Mouse (Mus musculus) B cell, adult (primary cell): ENCODE measurements around the gene Kmt2c. TPM values are rescaled to one million over a fixed set of nuclear protein-coding genes. Genes with fewer than 3 reads are reported as not detected.

ENCODE experiments used
- total RNA-seq: library from RNA; stranded (reverse); gene quantifications from 4 replicates; pipeline ENCODE4 v1.2.4, GENCODE M21; 2023; ENCODE audit not compliant: inconsistent age

The Kmt2c gene
- total RNA-seq: 139 to 154 TPM (median 148 TPM) in 4 replicates

GRCm38 (mm10) chr5:25498346-25498820 is at the start of gene Kmt2c:
Gene Kmt2c, minus strand, starts transcription at chr5:25498783.

GRCm38 (mm10) chr5:25515767-25516166 is 17.2 kb upstream of the Kmt2c start, which contains the start of gene Cct8l1:
Gene Cct8l1, plus strand, starts transcription at chr5:25516067.

GRCm38 (mm10) chr5:25222752-25223702 is 275.6 kb downstream of the Kmt2c start, which contains the start of gene E130116L18Rik:
Gene E130116L18Rik, minus strand, starts transcription at chr5:25223153.

Other genes with a start within 250 kb of the Kmt2c start
- not detected in 4 replicates for gene Cct8l1, start 17.3 kb upstream of the Kmt2c start, total RNA-seq
- gene Xrcc2, start 207.0 kb upstream of the Kmt2c start, total RNA-seq: 10.0 to 12.9 TPM (median 11.6 TPM) in 4 replicates